Mouse (Mus musculus): ENCODE data around the gene Pdgfb. TPM values are rescaled to one million over a fixed set of nuclear protein-coding genes. Genes with fewer than 3 reads are reported as not detected.

The Pdgfb gene
- polyA plus RNA-seq, 1 experiment, result 27.2 TPM

GRCm38 (mm10) chr15:80034366-80034765, 19.6 kb upstream of the Pdgfb start:
- Histone ChIP-seq H3K36me3 (ENCODE audit: control insufficient read depth, insufficient read depth) (no peaks in the 10 kb centered on the region), H3ac (ENCODE audit: control insufficient read depth, insufficient read length, low read depth) (no peak overlapping the region), H3K4me3 (ENCODE audit: insufficient read depth, poor library complexity, severe bottlenecking) (no peak overlapping the region), H3K79me2 (ENCODE audit: control insufficient read depth, insufficient read depth) (no peaks in the 10 kb centered on the region), H3K27me3 (ENCODE audit: control insufficient read depth, insufficient read depth, insufficient read length) (no peaks in the 10 kb centered on the region), H3K79me3 (ENCODE audit: low read depth) (no peaks in the 10 kb centered on the region)
- TF ChIP-seq MYOG (IDR thresholded peaks at IDR 0.05; ENCODE audit: control insufficient read depth, extremely low read depth, insufficient read length) (no peak), CTCF (IDR thresholded peaks at IDR 0.05; ENCODE audit: control insufficient read depth, insufficient read depth, insufficient read length) (no peak), CEBPB (IDR thresholded peaks at IDR 0.05; ENCODE audit: low read depth) (no peak), MAX (IDR thresholded peaks at IDR 0.05) (no peak), USF1 (IDR thresholded peaks at IDR 0.05; ENCODE audit: low read depth) (no peak), FOSL1 (IDR thresholded peaks at IDR 0.05; ENCODE audit: insufficient read depth, low read length, poor library complexity, severe bottlenecking) (no peak), MYOD1 (IDR thresholded peaks at IDR 0.05; ENCODE audit: control insufficient read depth, insufficient read length, low read depth) (no peak)

GRCm38 (mm10) chr15:80031133-80031532, 16.4 kb upstream of the Pdgfb start:
- H3K36me3 ChIP-seq (ENCODE audit: control insufficient read depth, insufficient read depth), result no peaks in the 10 kb centered on the region
- no peak overlapping the region for H3ac ChIP-seq (ENCODE audit: control insufficient read depth, insufficient read length, low read depth)
- H3K79me3 ChIP-seq (ENCODE audit: low read depth), result no peaks in the 10 kb centered on the region
- H3K79me2 ChIP-seq (ENCODE audit: control insufficient read depth, insufficient read depth), result no peaks in the 10 kb centered on the region
- no peaks in the 10 kb centered on the region for H3K27me3 ChIP-seq (ENCODE audit: control insufficient read depth, insufficient read depth, insufficient read length)
- H3K4me3 ChIP-seq (ENCODE audit: insufficient read depth, poor library complexity, severe bottlenecking), result no peak overlapping the region
- TF ChIP-seq FOSL1 (IDR thresholded peaks at IDR 0.05; ENCODE audit: insufficient read depth, low read length, poor library complexity, severe bottlenecking) (no peak), MAX (IDR thresholded peaks at IDR 0.05) (no peak), USF1 (IDR thresholded peaks at IDR 0.05; ENCODE audit: low read depth) (no peak), MYOD1 (IDR thresholded peaks at IDR 0.05; ENCODE audit: control insufficient read depth, insufficient read length, low read depth) (no peak), CTCF (IDR thresholded peaks at IDR 0.05; ENCODE audit: control insufficient read depth, insufficient read depth, insufficient read length) (no peak), CEBPB (IDR thresholded peaks at IDR 0.05; ENCODE audit: low read depth) (no peak), MYOG (IDR thresholded peaks at IDR 0.05; ENCODE audit: control insufficient read depth, extremely low read depth, insufficient read length) (no peak)

DNA sequence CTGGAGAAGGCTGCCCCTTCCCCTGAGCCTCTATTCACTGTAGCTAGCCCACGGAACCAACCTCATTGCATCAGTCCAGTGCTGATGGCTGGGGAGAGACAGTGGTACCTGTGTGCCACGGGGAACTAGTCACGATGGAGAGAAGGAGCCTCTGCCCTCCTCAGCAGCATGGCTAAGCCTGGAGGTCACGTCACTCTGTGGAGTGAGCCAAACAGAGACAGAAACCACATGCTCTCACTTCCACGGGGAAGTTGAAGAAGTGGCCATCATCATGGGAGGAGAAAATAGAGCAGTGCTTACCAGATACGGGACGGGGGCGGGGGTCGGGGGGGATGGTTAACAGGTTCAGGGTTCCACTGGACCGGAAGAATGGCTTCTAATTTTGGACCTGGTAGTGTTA, 15.6 kb upstream of the Pdgfb start:
- TF ChIP-seq CTCF (IDR thresholded peaks at IDR 0.05; ENCODE audit: control insufficient read depth, insufficient read depth, insufficient read length) (no peak), MAX (IDR thresholded peaks at IDR 0.05) (no peak), CEBPB (IDR thresholded peaks at IDR 0.05; ENCODE audit: low read depth) (no peak), MYOG (IDR thresholded peaks at IDR 0.05; ENCODE audit: control insufficient read depth, extremely low read depth, insufficient read length) (no peak), FOSL1 (IDR thresholded peaks at IDR 0.05; ENCODE audit: insufficient read depth, low read length, poor library complexity, severe bottlenecking) (no peak), USF1 (IDR thresholded peaks at IDR 0.05; ENCODE audit: low read depth) (no peak), MYOD1 (IDR thresholded peaks at IDR 0.05; ENCODE audit: control insufficient read depth, insufficient read length, low read depth) (no peak)
- Histone ChIP-seq H3K79me3 (ENCODE audit: low read depth) (no peaks in the 10 kb centered on the region), H3K36me3 (ENCODE audit: control insufficient read depth, insufficient read depth) (no peaks in the 10 kb centered on the region), H3K27me3 (ENCODE audit: control insufficient read depth, insufficient read depth, insufficient read length) (no peaks in the 10 kb centered on the region), H3K79me2 (ENCODE audit: control insufficient read depth, insufficient read depth) (no peaks in the 10 kb centered on the region), H3ac (ENCODE audit: control insufficient read depth, insufficient read length, low read depth) (no peak overlapping the region), H3K4me3 (ENCODE audit: insufficient read depth, poor library complexity, severe bottlenecking) (no peak overlapping the region)

GRCm38 (mm10) chr15:80028862-80029261, 14.1 kb upstream of the Pdgfb start:
- Histone ChIP-seq H3K79me3 (ENCODE audit: low read depth) (no peaks in the 10 kb centered on the region), H3ac (ENCODE audit: control insufficient read depth, insufficient read length, low read depth) (no peak overlapping the region), H3K27me3 (ENCODE audit: control insufficient read depth, insufficient read depth, insufficient read length) (no peaks in the 10 kb centered on the region), H3K79me2 (ENCODE audit: control insufficient read depth, insufficient read depth) (no peaks in the 10 kb centered on the region), H3K36me3 (ENCODE audit: control insufficient read depth, insufficient read depth) (no peaks in the 10 kb centered on the region), H3K4me3 (ENCODE audit: insufficient read depth, poor library complexity, severe bottlenecking) (no peak overlapping the region)
- TF ChIP-seq MYOG (IDR thresholded peaks at IDR 0.05; ENCODE audit: control insufficient read depth, extremely low read depth, insufficient read length), result no peak

DNA sequence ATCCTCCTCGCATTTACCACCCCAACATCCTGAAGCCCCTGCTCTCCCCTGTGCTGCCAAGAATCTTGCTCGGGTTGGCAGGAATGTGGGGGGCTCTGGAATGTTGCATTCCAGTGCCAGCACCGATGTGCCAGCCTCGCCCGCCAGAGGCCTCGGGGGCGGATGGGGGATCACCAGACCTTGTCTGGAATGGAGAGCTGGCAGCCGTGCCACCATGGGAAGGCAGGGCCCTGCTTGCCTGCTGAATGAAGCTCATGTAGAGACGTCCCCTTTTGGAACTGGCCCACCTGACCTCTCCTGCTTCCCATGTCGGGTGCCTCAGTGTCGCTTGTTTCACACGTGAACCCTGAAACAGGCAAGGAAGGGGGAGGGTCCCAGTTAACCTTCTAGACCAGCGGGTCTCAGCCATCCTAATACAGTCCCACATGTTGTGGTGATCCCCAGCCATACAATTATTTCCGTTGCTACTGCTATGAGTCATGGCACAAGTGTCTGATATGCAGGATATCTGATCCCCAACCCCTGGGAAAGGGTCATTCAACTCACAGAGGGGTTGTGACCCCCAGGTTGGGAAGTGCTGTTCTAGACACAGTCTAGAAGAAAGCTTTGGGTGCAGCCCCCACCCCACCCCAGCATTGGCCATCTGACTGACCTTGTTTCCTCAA, 12.0 kb upstream of the Pdgfb start:
- H3K79me3 ChIP-seq (ENCODE audit: low read depth), result no peaks in the 10 kb centered on the region
- H3K27me3 ChIP-seq (ENCODE audit: control insufficient read depth, insufficient read depth, insufficient read length), result no peaks in the 10 kb centered on the region
- H3K79me2 ChIP-seq (ENCODE audit: control insufficient read depth, insufficient read depth), result no peaks in the 10 kb centered on the region
- no peak overlapping the region for H3K4me3 ChIP-seq (ENCODE audit: insufficient read depth, poor library complexity, severe bottlenecking)
- H3K36me3 ChIP-seq (ENCODE audit: control insufficient read depth, insufficient read depth), result no peaks in the 10 kb centered on the region
- TF ChIP-seq MYOG (IDR thresholded peaks at IDR 0.05; ENCODE audit: control insufficient read depth, extremely low read depth, insufficient read length) (no peak), FOSL1 (IDR thresholded peaks at IDR 0.05; ENCODE audit: insufficient read depth, low read length, poor library complexity, severe bottlenecking) (peak; percentile 62), CEBPB (IDR thresholded peaks at IDR 0.05; ENCODE audit: low read depth) (no peak), MAX (IDR thresholded peaks at IDR 0.05) (no peak), MYOD1 (IDR thresholded peaks at IDR 0.05; ENCODE audit: control insufficient read depth, insufficient read length, low read depth) (peak; percentile 49)
- peak overlapping the region; percentile 12 for H3ac ChIP-seq (ENCODE audit: control insufficient read depth, insufficient read length, low read depth)

DNA sequence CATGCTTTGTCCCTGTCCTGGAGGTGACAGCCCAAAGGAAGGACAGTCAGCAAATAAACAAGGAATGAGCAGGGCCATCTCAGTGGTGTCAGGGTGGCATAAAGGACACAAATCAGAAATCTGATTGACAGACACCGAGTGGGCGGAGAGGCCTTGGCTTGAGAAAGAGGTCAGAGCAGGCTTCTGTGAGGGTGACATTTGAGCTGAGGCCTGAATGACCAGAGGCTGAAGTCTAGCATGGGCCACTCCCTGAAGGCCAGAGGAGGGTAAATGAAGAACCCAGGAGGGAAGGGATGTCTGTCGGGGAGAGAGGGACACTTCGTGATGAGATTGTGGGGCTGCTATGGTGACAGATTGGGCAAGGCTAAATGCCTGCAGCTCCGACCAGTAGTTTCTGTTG, 11.3 kb upstream of the Pdgfb start:
- Histone ChIP-seq H3K36me3 (ENCODE audit: control insufficient read depth, insufficient read depth) (no peaks in the 10 kb centered on the region), H3K4me3 (ENCODE audit: insufficient read depth, poor library complexity, severe bottlenecking) (no peak overlapping the region), H3K79me3 (ENCODE audit: low read depth) (no peaks in the 10 kb centered on the region), H3K79me2 (ENCODE audit: control insufficient read depth, insufficient read depth) (no peaks in the 10 kb centered on the region), H3K27me3 (ENCODE audit: control insufficient read depth, insufficient read depth, insufficient read length) (no peaks in the 10 kb centered on the region), H3ac (ENCODE audit: control insufficient read depth, insufficient read length, low read depth) (no peak overlapping the region)
- TF ChIP-seq MYOD1 (IDR thresholded peaks at IDR 0.05; ENCODE audit: control insufficient read depth, insufficient read length, low read depth) (peak; percentile 29), CEBPB (IDR thresholded peaks at IDR 0.05; ENCODE audit: low read depth) (no peak)
